Mouse (Mus musculus): ENCODE results near the gene 1700003H04Rik. TPM values are rescaled to one million over a fixed set of nuclear protein-coding genes. Genes with fewer than 3 reads are reported as not detected.

1700003H04Rik gene
- polyA plus RNA-seq (2014; fragmentation: Nextera tagmentation; extraction: Ambion mirVana): not detected in 2 replicates

- H3K4me3 ChIP-seq (ENCODE audit: low read depth, low read length): no peak within 1 kb of the TSS
- no peak within 1 kb of the TSS for H3K27ac ChIP-seq (ENCODE audit: low read depth, low read length)
- no peak for ATAC-seq (replicated peaks; ENCODE audit: insufficient number of reproducible peaks, low FRiP score, low TSS enrichment)
- H3K4me1 ChIP-seq (ENCODE audit: control insufficient read depth, insufficient read depth, low read length): no peaks in the 10 kb centered on the region
- H3K9me3 ChIP-seq (replicated peaks; ENCODE audit: control insufficient read depth, low read length): no peaks in the 10 kb centered on the region
- no peaks in the 10 kb centered on the region for H3K27me3 ChIP-seq (ENCODE audit: control insufficient read depth, insufficient read depth, low read length)
- no peak within 1 kb of the TSS for H3K4me2 ChIP-seq
- H3K36me3 ChIP-seq (ENCODE audit: control insufficient read depth, insufficient read depth, low read length): no peaks in the 10 kb centered on the region
- H3K9ac ChIP-seq (ENCODE audit: low read depth, low read length): no peak within 1 kb of the TSS
Measured at GRCm38 (mm10) chr3:124581001-124581400, at the start of gene 1700003H04Rik. Gene 1700003H04Rik (minus strand): TSS chr3:124581101.

- H3K27ac ChIP-seq (ENCODE audit: low read depth, low read length): no peak overlapping the region
- 67% methylated on average over 3 of the region's 3 CpGs for WGBS (ENCODE audit: insufficient replicate concordance)
- H3K36me3 ChIP-seq (ENCODE audit: control insufficient read depth, insufficient read depth, low read length): no peaks in the 10 kb centered on the region
Measured at GRCm38 (mm10) chr3:124623031-124623430, 42.1 kb upstream of the 1700003H04Rik start.

GRCm38 (mm10) chr3:124613287-124613686 is 32.4 kb upstream of the 1700003H04Rik start:
- no peaks in the 10 kb centered on the region for H3K36me3 ChIP-seq (ENCODE audit: control insufficient read depth, insufficient read depth, low read length)

More at GRCm38 (mm10) chr3:124623031-124623430, 42.1 kb upstream of the 1700003H04Rik start:
- H3K27me3 ChIP-seq (ENCODE audit: control insufficient read depth, insufficient read depth, low read length): no peaks in the 10 kb centered on the region
- no peak overlapping the region for H3K4me2 ChIP-seq
- no peak overlapping the region for H3K9ac ChIP-seq (ENCODE audit: low read depth, low read length)
- H3K4me1 ChIP-seq (ENCODE audit: control insufficient read depth, insufficient read depth, low read length): no peaks in the 10 kb centered on the region
- ATAC-seq (replicated peaks; ENCODE audit: insufficient number of reproducible peaks, low FRiP score, low TSS enrichment): no peak
- no peak overlapping the region for H3K4me3 ChIP-seq (ENCODE audit: low read depth, low read length)
- H3K9me3 ChIP-seq (replicated peaks; ENCODE audit: control insufficient read depth, low read length): no peaks in the 10 kb centered on the region

GRCm38 (mm10) chr3:124609956-124610355 is 29.1 kb upstream of the 1700003H04Rik start:
- Histone ChIP-seq H3K9ac (ENCODE audit: low read depth, low read length) (no peak overlapping the region), H3K4me2 (no peak overlapping the region), H3K9me3 (replicated peaks; ENCODE audit: control insufficient read depth, low read length) (no peaks in the 10 kb centered on the region), H3K36me3 (ENCODE audit: control insufficient read depth, insufficient read depth, low read length) (no peaks in the 10 kb centered on the region), H3K27me3 (ENCODE audit: control insufficient read depth, insufficient read depth, low read length) (no peaks in the 10 kb centered on the region), H3K4me1 (ENCODE audit: control insufficient read depth, insufficient read depth, low read length) (no peaks in the 10 kb centered on the region), H3K27ac (ENCODE audit: low read depth, low read length) (no peak overlapping the region), H3K4me3 (ENCODE audit: low read depth, low read length) (no peak overlapping the region)
- ATAC-seq (replicated peaks; ENCODE audit: insufficient number of reproducible peaks, low FRiP score, low TSS enrichment): no peak

More at GRCm38 (mm10) chr3:124613287-124613686, 32.4 kb upstream of the 1700003H04Rik start:
- Histone ChIP-seq H3K4me2 (no peak overlapping the region), H3K9me3 (replicated peaks; ENCODE audit: control insufficient read depth, low read length) (no peaks in the 10 kb centered on the region), H3K27me3 (ENCODE audit: control insufficient read depth, insufficient read depth, low read length) (no peaks in the 10 kb centered on the region), H3K27ac (ENCODE audit: low read depth, low read length) (no peak overlapping the region), H3K4me3 (ENCODE audit: low read depth, low read length) (no peak overlapping the region), H3K9ac (ENCODE audit: low read depth, low read length) (no peak overlapping the region), H3K4me1 (ENCODE audit: control insufficient read depth, insufficient read depth, low read length) (no peaks in the 10 kb centered on the region)
- ATAC-seq (replicated peaks; ENCODE audit: insufficient number of reproducible peaks, low FRiP score, low TSS enrichment): no peak
- WGBS (ENCODE audit: insufficient replicate concordance): 73% methylated on average over 1 of the region's 1 CpGs

- Histone ChIP-seq H3K9ac (ENCODE audit: low read depth, low read length) (no peak overlapping the region), H3K9me3 (replicated peaks; ENCODE audit: control insufficient read depth, low read length) (no peaks in the 10 kb centered on the region), H3K4me3 (ENCODE audit: low read depth, low read length) (no peak overlapping the region), H3K4me2 (no peak overlapping the region), H3K4me1 (ENCODE audit: control insufficient read depth, insufficient read depth, low read length) (no peaks in the 10 kb centered on the region), H3K27ac (ENCODE audit: low read depth, low read length) (no peak overlapping the region), H3K27me3 (ENCODE audit: control insufficient read depth, insufficient read depth, low read length) (no peaks in the 10 kb centered on the region), H3K36me3 (ENCODE audit: control insufficient read depth, insufficient read depth, low read length) (no peaks in the 10 kb centered on the region)
- ATAC-seq (replicated peaks; ENCODE audit: insufficient number of reproducible peaks, low FRiP score, low TSS enrichment): no peak
Measured at GRCm38 (mm10) chr3:124606021-124606517, 25.2 kb upstream of the 1700003H04Rik start.

- no peak overlapping the region for H3K27ac ChIP-seq (ENCODE audit: low read depth, low read length)
- H3K4me2 ChIP-seq: no peak overlapping the region
- H3K4me1 ChIP-seq (ENCODE audit: control insufficient read depth, insufficient read depth, low read length): no peaks in the 10 kb centered on the region
- 64% methylated on average over 1 of the region's 1 CpGs for WGBS (ENCODE audit: insufficient replicate concordance)
- ATAC-seq (replicated peaks; ENCODE audit: insufficient number of reproducible peaks, low FRiP score, low TSS enrichment): no peak
- H3K9me3 ChIP-seq (replicated peaks; ENCODE audit: control insufficient read depth, low read length): no peaks in the 10 kb centered on the region
- H3K36me3 ChIP-seq (ENCODE audit: control insufficient read depth, insufficient read depth, low read length): no peaks in the 10 kb centered on the region
- H3K4me3 ChIP-seq (ENCODE audit: low read depth, low read length): no peak overlapping the region
- no peak overlapping the region for H3K9ac ChIP-seq (ENCODE audit: low read depth, low read length)
- H3K27me3 ChIP-seq (ENCODE audit: control insufficient read depth, insufficient read depth, low read length): no peaks in the 10 kb centered on the region
Measured at GRCm38 (mm10) chr3:124605518-124605917, 24.6 kb upstream of the 1700003H04Rik start.

- ATAC-seq (replicated peaks; ENCODE audit: insufficient number of reproducible peaks, low FRiP score, low TSS enrichment): no peak
Measured at GRCm38 (mm10) chr3:124597789-124598188, 16.9 kb upstream of the 1700003H04Rik start.

GRCm38 (mm10) chr3:124587534-124587933 is 6.6 kb upstream of the 1700003H04Rik start:
- H3K4me1 ChIP-seq (ENCODE audit: control insufficient read depth, insufficient read depth, low read length): no peaks in the 10 kb centered on the region
- no peak for ATAC-seq (replicated peaks; ENCODE audit: insufficient number of reproducible peaks, low FRiP score, low TSS enrichment)
- H3K9me3 ChIP-seq (replicated peaks; ENCODE audit: control insufficient read depth, low read length): no peaks in the 10 kb centered on the region
- no peaks in the 10 kb centered on the region for H3K27me3 ChIP-seq (ENCODE audit: control insufficient read depth, insufficient read depth, low read length)
- H3K4me3 ChIP-seq (ENCODE audit: low read depth, low read length): no peak overlapping the region
- 14% methylated on average over 3 of the region's 3 CpGs for WGBS (ENCODE audit: insufficient replicate concordance)
- no peaks in the 10 kb centered on the region for H3K36me3 ChIP-seq (ENCODE audit: control insufficient read depth, insufficient read depth, low read length)
- H3K9ac ChIP-seq (ENCODE audit: low read depth, low read length): no peak overlapping the region
- H3K27ac ChIP-seq (ENCODE audit: low read depth, low read length): no peak overlapping the region
- H3K4me2 ChIP-seq: no peak overlapping the region

More at GRCm38 (mm10) chr3:124597789-124598188, 16.9 kb upstream of the 1700003H04Rik start:
- Histone ChIP-seq H3K4me2 (no peak overlapping the region), H3K4me3 (ENCODE audit: low read depth, low read length) (no peak overlapping the region), H3K9ac (ENCODE audit: low read depth, low read length) (no peak overlapping the region), H3K27me3 (ENCODE audit: control insufficient read depth, insufficient read depth, low read length) (no peaks in the 10 kb centered on the region), H3K36me3 (ENCODE audit: control insufficient read depth, insufficient read depth, low read length) (no peaks in the 10 kb centered on the region), H3K9me3 (replicated peaks; ENCODE audit: control insufficient read depth, low read length) (no peaks in the 10 kb centered on the region), H3K4me1 (ENCODE audit: control insufficient read depth, insufficient read depth, low read length) (no peaks in the 10 kb centered on the region), H3K27ac (ENCODE audit: low read depth, low read length) (no peak overlapping the region)

GRCm38 (mm10) chr3:124585761-124586160 is 4.9 kb upstream of the 1700003H04Rik start:
- 70% methylated on average over 2 of the region's 2 CpGs for WGBS (ENCODE audit: insufficient replicate concordance)
- H3K27ac ChIP-seq (ENCODE audit: low read depth, low read length): no peak overlapping the region
- H3K9ac ChIP-seq (ENCODE audit: low read depth, low read length): no peak overlapping the region
- no peaks in the 10 kb centered on the region for H3K4me1 ChIP-seq (ENCODE audit: control insufficient read depth, insufficient read depth, low read length)
- no peaks in the 10 kb centered on the region for H3K9me3 ChIP-seq (replicated peaks; ENCODE audit: control insufficient read depth, low read length)
- H3K36me3 ChIP-seq (ENCODE audit: control insufficient read depth, insufficient read depth, low read length): no peaks in the 10 kb centered on the region
- H3K4me2 ChIP-seq: no peak overlapping the region
- ATAC-seq (replicated peaks; ENCODE audit: insufficient number of reproducible peaks, low FRiP score, low TSS enrichment): no peak
- H3K4me3 ChIP-seq (ENCODE audit: low read depth, low read length): no peak overlapping the region
- H3K27me3 ChIP-seq (ENCODE audit: control insufficient read depth, insufficient read depth, low read length): no peaks in the 10 kb centered on the region

Data from heart, embryonic 11.5 days (tissue).